Mouse (Mus musculus) spleen, adult 2 months (tissue): ENCODE measurements around the gene Sept5. TPM values are rescaled to one million over a fixed set of nuclear protein-coding genes. Genes with fewer than 3 reads are reported as not detected.
A peak's percentile ranks its signal among the peaks of the same experiment; 100 is the strongest.

Experiments used
- DNase-seq, 2 experiments: peaks; one replicate each; pipeline versions ENCODE4 v3.0.0 to v3.0.0-alpha.2; 2012 to 2021; ENCODE audit warnings: low spot score in 2 of 2, low read depth in 1 of 2
- H3K27ac ChIP-seq: fragments of 200-500 bp; 2 replicates; pipeline ENCODE4 v1.5.1; 2012; ENCODE audit warnings: low read length, inconsistent platforms; ENCODE audit not compliant: insufficient read depth
- H3K27me3 ChIP-seq: fragments of 200-500 bp; 2 replicates; pipeline ENCODE4 v1.6.1; 2012; ENCODE audit warnings: mild to moderate bottlenecking, moderate library complexity, low read length, inconsistent platforms; ENCODE audit not compliant: control insufficient read depth, insufficient read depth
- H3K36me3 ChIP-seq: fragments of 200-500 bp; 2 replicates; pipeline ENCODE4 v1.6.1; 2012; ENCODE audit warnings: mild to moderate bottlenecking, low read length, inconsistent platforms; ENCODE audit not compliant: control insufficient read depth, insufficient read depth
- H3K4me1 ChIP-seq: fragments of 200-500 bp; 2 replicates; pipeline ENCODE4 v1.6.1; 2011; ENCODE audit warnings: inconsistent platforms; ENCODE audit not compliant: control insufficient read depth, insufficient read depth, insufficient read length
- H3K4me3 ChIP-seq: fragments of 200-500 bp; 2 replicates; pipeline ENCODE4 v1.5.1; 2011; ENCODE audit warnings: mild to moderate bottlenecking, inconsistent platforms; ENCODE audit not compliant: insufficient read depth, insufficient read length; ENCODE audit errors: extremely low read depth
- CTCF ChIP-seq: fragments of 200-500 bp; IDR thresholded peaks from 2 replicates; pipeline ENCODE4 v1.5.1; 2011; ENCODE audit warnings: mild to moderate bottlenecking, inconsistent platforms; ENCODE audit not compliant: insufficient read depth, insufficient read length, insufficient replicate concordance; ENCODE audit errors: extremely low read depth
- POLR2A ChIP-seq: fragments of 200-500 bp; IDR thresholded peaks from 2 replicates; pipeline ENCODE4 v1.6.1; 2011; ENCODE audit warnings: low read depth, low read length, inconsistent platforms
- WGBS: fragments of 180-500 bp; shearing (Covaris S2); methylation state at CpG from one replicate; pipeline ENCODE4 v1.1.7; 2018; 5-methylcytosine and 5-hydroxymethylcytosine counted together
- polyA plus RNA-seq: library from polyadenylated mRNA; depleted of rRNA; stranded (reverse); fragments of >200 nt; gene quantifications from 2 replicates; pipeline ENCODE4 v1.2.3, GENCODE M21; 2012

Gene Sept5
- polyA plus RNA-seq, 1 experiment, result 1.9 TPM

GRCm38 (mm10) chr16:18596255-18596654 is 33.5 kb downstream of the Sept5 start:
- no peaks in the 10 kb centered on the region for H3K36me3 ChIP-seq
- no peaks in the 10 kb centered on the region for H3K4me1 ChIP-seq
- H3K27ac ChIP-seq, result no peak overlapping the region
- H3K27me3 ChIP-seq, result peaks cover 10% of the 10 kb centered on the region
- 86% methylated on average over 5 of the region's 5 CpGs for WGBS
- TF ChIP-seq POLR2A (no peak), CTCF (no peak)
- no peak for DNase-seq
- no peak overlapping the region for H3K4me3 ChIP-seq

GRCm38 (mm10) chr16:18593930-18594329 is 35.8 kb downstream of the Sept5 start:
- Histone ChIP-seq H3K4me3 (no peak overlapping the region), H3K36me3 (no peaks in the 10 kb centered on the region), H3K4me1 (peaks cover 2% of the 10 kb centered on the region; the same call in 1 of the 2 replicates), H3K27me3 (peaks cover 12% of the 10 kb centered on the region), H3K27ac (no peak overlapping the region)
- TF ChIP-seq CTCF (no peak), POLR2A (no peak)
- no peak for DNase-seq
- 78% methylated on average over 2 of the region's 2 CpGs for WGBS

GRCm38 (mm10) chr16:18591047-18592018 is 38.4 kb downstream of the Sept5 start:
- Histone ChIP-seq H3K27me3 (peaks cover 27% of the 10 kb centered on the region), H3K4me1 (peaks cover 3% of the 10 kb centered on the region; the same call in 1 of the 2 replicates), H3K27ac (no peak overlapping the region), H3K4me3 (no peak overlapping the region), H3K36me3 (no peaks in the 10 kb centered on the region)
- TF ChIP-seq POLR2A (no peak), CTCF (no peak)
- DNase-seq, result no peak
- 13% methylated on average over 59 of the region's 59 CpGs for WGBS

GRCm38 (mm10) chr16:18589804-18590790 is 39.7 kb downstream of the Sept5 start, which contains the start of gene Tbx1:
TSS of gene Tbx1 (minus strand) at chr16:18590671.
- TF ChIP-seq CTCF (peak; percentile 44; the same call in 1 of the 2 replicates), POLR2A (no peak)
- H3K27me3 ChIP-seq, result peaks cover 30% of the 10 kb centered on the region
- peak in 1 of 2 experiments; percentile 34 for DNase-seq
- WGBS, result 4% methylated on average over 48 of the region's 48 CpGs
- H3K4me3 ChIP-seq, result peak within 1 kb of the TSS; percentile 53
- H3K27ac ChIP-seq, result no peak within 1 kb of the TSS
- no peaks in the 10 kb centered on the region for H3K36me3 ChIP-seq
- peaks cover 5% of the 10 kb centered on the region; the same call in 1 of the 2 replicates for H3K4me1 ChIP-seq

- peaks cover 5% of the 10 kb centered on the region; the same call in 1 of the 2 replicates for H3K4me1 ChIP-seq
These were observed 40.6 kb downstream of the Sept5 start for GRCm38 (mm10) chr16:18589080-18589621.

GRCm38 (mm10) chr16:18588738-18589055 is 41.1 kb downstream of the Sept5 start:
- Histone ChIP-seq H3K4me1 (peaks cover 5% of the 10 kb centered on the region; the same call in 1 of the 2 replicates), H3K36me3 (no peaks in the 10 kb centered on the region), H3K27me3 (peaks cover 32% of the 10 kb centered on the region), H3K4me3 (no peak overlapping the region), H3K27ac (no peak overlapping the region)
- TF ChIP-seq POLR2A (no peak), CTCF (no peak)
- DNase-seq, result no peak
- 31% methylated on average over 31 of the region's 31 CpGs for WGBS

More at GRCm38 (mm10) chr16:18589080-18589621, 40.6 kb downstream of the Sept5 start:
- TF ChIP-seq POLR2A (no peak), CTCF (no peak)
- peaks cover 32% of the 10 kb centered on the region for H3K27me3 ChIP-seq
- H3K36me3 ChIP-seq, result no peaks in the 10 kb centered on the region
- no peak overlapping the region for H3K4me3 ChIP-seq
- DNase-seq, result no peak
- 61% methylated on average over 9 of the region's 9 CpGs for WGBS
- no peak overlapping the region for H3K27ac ChIP-seq
